Mouse (Mus musculus): ENCODE data around the gene Shld2. TPM values are rescaled to one million over a fixed set of nuclear protein-coding genes. Genes with fewer than 3 reads are reported as not detected.

Gene Shld2
- polyA plus RNA-seq, 1 experiment from 2014 or later: 8.3 TPM

DNA sequence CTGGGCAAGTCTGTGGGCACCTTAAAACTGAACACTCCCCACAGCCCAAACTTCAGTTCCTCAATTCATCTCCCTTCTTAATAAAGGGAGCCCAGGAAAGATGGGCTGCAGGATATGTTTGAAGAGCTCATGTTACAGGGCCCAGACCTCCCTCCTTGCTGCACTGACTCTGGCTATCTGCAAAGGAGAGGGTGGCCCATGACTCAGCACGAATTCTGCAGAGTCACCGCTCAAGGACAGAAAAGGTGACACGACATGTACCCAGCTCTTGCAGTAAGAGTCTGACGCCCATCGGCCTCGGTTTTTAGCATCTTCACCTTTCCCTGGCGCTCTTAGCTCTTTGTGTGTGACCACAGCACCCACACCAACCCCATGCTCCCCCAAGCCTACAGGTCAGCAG lies 119.9 kb downstream of the Shld2 start:
- peak; percentile 72 for ATAC-seq (ENCODE audit: low read depth)
- H3K27ac ChIP-seq (ENCODE audit: low read length): no peak overlapping the region
- no peak overlapping the region for H3K9ac ChIP-seq (ENCODE audit: low read depth, low read length)
- no peaks in the 10 kb centered on the region for H3K36me3 ChIP-seq (ENCODE audit: control insufficient read depth, insufficient read depth)
- H3K4me1 ChIP-seq (ENCODE audit: control insufficient read depth, low read depth, low read length): no peaks in the 10 kb centered on the region
- H3K27me3 ChIP-seq (ENCODE audit: control insufficient read depth, insufficient read depth, low read depth, low read length): no peaks in the 10 kb centered on the region
- 33% methylated on average over 7 of the region's 7 CpGs for WGBS (ENCODE audit: insufficient replicate concordance)
- no peak overlapping the region for H3K4me3 ChIP-seq (ENCODE audit: low read depth, low read length)
- H3K4me2 ChIP-seq (ENCODE audit: low read depth, low read length): no peak overlapping the region
- H3K9me3 ChIP-seq (replicated peaks; ENCODE audit: control insufficient read depth, low read length): no peaks in the 10 kb centered on the region

DNA sequence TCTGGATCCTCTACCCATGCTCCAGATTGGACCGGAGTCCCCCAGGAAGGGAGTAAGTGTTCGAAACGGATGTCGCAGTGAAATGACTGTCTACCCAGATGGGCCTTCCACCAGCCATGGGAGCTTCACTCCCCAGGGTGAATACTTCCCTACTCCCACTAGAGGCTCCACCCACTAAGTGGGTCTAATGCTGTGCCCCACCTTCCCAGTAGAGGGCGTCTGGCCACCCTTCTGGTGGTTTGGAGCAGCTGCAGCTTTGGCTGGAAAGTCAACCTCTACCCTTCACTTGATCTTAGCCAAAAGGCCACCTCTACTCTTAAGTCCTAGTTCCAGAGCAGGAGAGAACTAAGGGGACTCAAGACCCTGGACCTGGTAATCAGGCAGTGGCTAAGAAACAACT lies 121.7 kb downstream of the Shld2 start:
- no peak overlapping the region for H3K4me2 ChIP-seq (ENCODE audit: low read depth, low read length)
- no peaks in the 10 kb centered on the region for H3K4me1 ChIP-seq (ENCODE audit: control insufficient read depth, low read depth, low read length)
- ATAC-seq (ENCODE audit: low read depth): no peak
- no peak overlapping the region for H3K27ac ChIP-seq (ENCODE audit: low read length)
- H3K9me3 ChIP-seq (replicated peaks; ENCODE audit: control insufficient read depth, low read length): no peaks in the 10 kb centered on the region
- H3K36me3 ChIP-seq (ENCODE audit: control insufficient read depth, insufficient read depth): no peaks in the 10 kb centered on the region
- H3K27me3 ChIP-seq (ENCODE audit: control insufficient read depth, insufficient read depth, low read depth, low read length): no peaks in the 10 kb centered on the region
- no peak overlapping the region for H3K4me3 ChIP-seq (ENCODE audit: low read depth, low read length)
- WGBS (ENCODE audit: insufficient replicate concordance): 62% methylated on average over 5 of the region's 5 CpGs
- H3K9ac ChIP-seq (ENCODE audit: low read depth, low read length): no peak overlapping the region

Other genes starting within 250 kb of the Shld2 start
- 0.07 and 0.08 TPM in 2 replicates for gene Anxa8, start 224.5 kb downstream of the Shld2 start, polyA plus RNA-seq (2015; fragmentation: Nextera tagmentation; extraction: Ambion mirVana)
- not detected in 2 replicates for gene A630023A22Rik, start 207.7 kb downstream of the Shld2 start, polyA plus RNA-seq (2015; fragmentation: Nextera tagmentation; extraction: Ambion mirVana)
- not detected in 2 replicates for gene Npy4r, start 158.0 kb downstream of the Shld2 start, polyA plus RNA-seq (2015; fragmentation: Nextera tagmentation; extraction: Ambion mirVana)
- gene Gprin2, start 108.8 kb downstream of the Shld2 start, polyA plus RNA-seq (2015; fragmentation: Nextera tagmentation; extraction: Ambion mirVana): 0.02 and 0.09 TPM in 2 replicates
- gene Syt15, start 90.9 kb downstream of the Shld2 start, polyA plus RNA-seq (2015; fragmentation: Nextera tagmentation; extraction: Ambion mirVana): 0.57 and 0.63 TPM in 2 replicates
- 145 and 155 TPM in 2 replicates for gene Glud1, start 234 bp upstream of the Shld2 start, polyA plus RNA-seq (2015; fragmentation: Nextera tagmentation; extraction: Ambion mirVana)
- 0.35 and 0.57 TPM in 2 replicates for gene Fam25c, start 44.9 kb upstream of the Shld2 start, polyA plus RNA-seq (2015; fragmentation: Nextera tagmentation; extraction: Ambion mirVana)
- gene Sncg, start 64.3 kb upstream of the Shld2 start, polyA plus RNA-seq (2015; fragmentation: Nextera tagmentation; extraction: Ambion mirVana): 0.11 and 0.24 TPM in 2 replicates
- 3.0 and 3.4 TPM in 2 replicates for gene Mmrn2, start 65.0 kb upstream of the Shld2 start, polyA plus RNA-seq (2015; fragmentation: Nextera tagmentation; extraction: Ambion mirVana)
- gene Bmpr1a, start 192.8 kb upstream of the Shld2 start, polyA plus RNA-seq (2015; fragmentation: Nextera tagmentation; extraction: Ambion mirVana): 2.0 and 3.0 TPM in 2 replicates
- not detected in 2 replicates for gene 9230112D13Rik, start 212.3 kb upstream of the Shld2 start, polyA plus RNA-seq (2015; fragmentation: Nextera tagmentation; extraction: Ambion mirVana)

All from liver, embryonic 16.5 days (tissue).